In genomic region chr8:72218781-72219540, GRCm38 (mm10) we compare ENCODE assay signal across 10 mouse cellular contexts. TPM values are rescaled to one million over a fixed set of nuclear protein-coding genes. Genes with fewer than 3 reads are reported as not detected.
A peak's percentile ranks its signal among the peaks of the same experiment; 100 is the strongest.
DNase-seq lines count a peak whose midpoint lies in the region; ATAC-seq and TF ChIP-seq lines count a peak whose summit lies in the region.
"Had no signal": no experiment of that assay in that cellular context is flagged by ENCODE, and none has a peak within 500 bp of the region (broad histone marks: within the 10 kb centered on the region; RNA-seq: fewer than 3 reads in every experiment).

No protein-coding gene starts in this region.

- peaks cover 14% of the 10 kb centered on the region; the same call in 1 of the 2 replicates for H3K27me3 ChIP-seq in heart, embryonic 12.5 days (replicated peaks)
- no peaks in the 10 kb centered on the region for H3K27me3 ChIP-seq in E14TG2a.4 (ENCODE audit: insufficient read depth, low read length)
- H3K27me3 ChIP-seq in forebrain, postnatal 0 days (ENCODE audit: insufficient read depth, low read length), result peaks cover 4% of the 10 kb centered on the region; the same call in 1 of the 2 replicates
- H3K27me3 ChIP-seq in liver, postnatal 0 days (ENCODE audit: insufficient read depth, low read length), result no peaks in the 10 kb centered on the region

- H3K9ac ChIP-seq in heart, embryonic 12.5 days, result no peak overlapping the region
- no peak overlapping the region for H3K9ac ChIP-seq in forebrain, postnatal 0 days
- H3K9ac ChIP-seq in liver, postnatal 0 days (replicated peaks), result no peak overlapping the region

- H3K4me3 ChIP-seq in heart, embryonic 12.5 days, result peak overlapping the region; percentile 77
- H3K4me3 ChIP-seq in E14TG2a.4 (replicated peaks; ENCODE audit: low read length), result peak overlapping the region; percentile 94
- peak overlapping the region; percentile 77 for H3K4me3 ChIP-seq in forebrain, postnatal 0 days (ENCODE audit: low read depth, low read length)
- peak overlapping the region; percentile 73 for H3K4me3 ChIP-seq in liver, postnatal 0 days (ENCODE audit: low read depth, low read length)

- H3K4me2 ChIP-seq in heart, embryonic 12.5 days, result peak overlapping the region; percentile 71
- H3K4me2 ChIP-seq in forebrain, postnatal 0 days (ENCODE audit: low read depth), result peak overlapping the region; percentile 78
- peak overlapping the region; percentile 82 for H3K4me2 ChIP-seq in liver, postnatal 0 days (ENCODE audit: low read depth, low read length)

- ATAC-seq in heart, embryonic 12.5 days (ENCODE audit: insufficient number of reproducible peaks, low FRiP score), result no peak
- peak; percentile 25 for ATAC-seq in forebrain, postnatal 0 days
- ATAC-seq in liver, postnatal 0 days, result no peak

- H3K9me3 ChIP-seq in heart, embryonic 12.5 days (replicated peaks), result no peaks in the 10 kb centered on the region
- no peaks in the 10 kb centered on the region for H3K9me3 ChIP-seq in E14TG2a.4 (ENCODE audit: low read length)
- no peaks in the 10 kb centered on the region for H3K9me3 ChIP-seq in forebrain, postnatal 0 days (ENCODE audit: low read length)
- no peaks in the 10 kb centered on the region for H3K9me3 ChIP-seq in liver, postnatal 0 days (ENCODE audit: low read length)

- WGBS in heart, embryonic 12.5 days, result 82% methylated on average over 10 of the region's 10 CpGs
- 79% methylated on average over 9 of the region's 10 CpGs for WGBS in forebrain, postnatal 0 days
- 66% methylated on average over 9 of the region's 10 CpGs for WGBS in liver, postnatal 0 days (ENCODE audit: insufficient replicate concordance)

- DNase-seq in heart, adult 18-20 months, result no peak
- no peak for DNase-seq in forebrain, postnatal 0 days
- DNase-seq in liver, postnatal 0 days, result no peak
- no peak for DNase-seq in retina, postnatal 1 day
- no peak for DNase-seq in adrenal gland, postnatal 25 days
- DNase-seq in ovary, postnatal 10 days (ENCODE audit: low spot score), result no peak

- peaks cover 10% of the 10 kb centered on the region for H3K4me1 ChIP-seq in heart, embryonic 12.5 days (replicated peaks)
- H3K4me1 ChIP-seq in E14TG2a.4 (replicated peaks; ENCODE audit: low read depth, low read length), result peaks cover 26% of the 10 kb centered on the region
- 0 out of 2 replicates have a peak, but pooled peaks cover 8% of the 10 kb centered on the region for H3K4me1 ChIP-seq in forebrain, postnatal 0 days (ENCODE audit: insufficient read depth)
- H3K4me1 ChIP-seq in liver, postnatal 0 days (ENCODE audit: insufficient read depth), result peaks cover 12% of the 10 kb centered on the region; the same call in 1 of the 2 replicates

- TF ChIP-seq EP300 in liver, postnatal 0 days (IDR thresholded peaks at IDR 0.05; ENCODE audit: low read depth), result no peak

- H3K27ac ChIP-seq in heart, embryonic 12.5 days (ENCODE audit: poor library complexity, severe bottlenecking), result no peak overlapping the region
- no peak overlapping the region for H3K27ac ChIP-seq in forebrain, postnatal 0 days (ENCODE audit: low read depth, low read length)
- peak overlapping the region; percentile 35; the same call in 1 of the 2 replicates for H3K27ac ChIP-seq in liver, postnatal 0 days (ENCODE audit: low read depth)

- peaks cover 26% of the 10 kb centered on the region for H3K36me3 ChIP-seq in heart, embryonic 12.5 days
- peaks cover 31% of the 10 kb centered on the region for H3K36me3 ChIP-seq in E14TG2a.4 (ENCODE audit: insufficient read depth, low read length)
- peaks cover 13% of the 10 kb centered on the region for H3K36me3 ChIP-seq in forebrain, postnatal 0 days (ENCODE audit: insufficient read depth)
- H3K36me3 ChIP-seq in liver, postnatal 0 days (replicated peaks; ENCODE audit: insufficient read depth, low read length), result peaks cover 25% of the 10 kb centered on the region

- TF ChIP-seq CTCF in E14TG2a.4 (conservative IDR thresholded peaks at IDR 0.05; ENCODE audit: low read length), result no peak
- TF ChIP-seq CTCF in forebrain, postnatal 0 days (IDR thresholded peaks at IDR 0.05; ENCODE audit: low read depth), result no peak
- TF ChIP-seq CTCF in liver, postnatal 0 days (IDR thresholded peaks at IDR 0.05; ENCODE audit: low read depth), result no peak

RNA-seq across cellular contexts. Expression of gene Fam32a, which starts 0.6 kb away (rescaled TPM):
- polyA plus RNA-seq in heart, embryonic 12.5 days (2016; fragmentation: Nextera tagmentation; extraction: Ambion mirVana), result 43.9 and 44.7 TPM in 2 replicates
- total RNA-seq in heart, adult 18-20 months (2021), result 10 to 100 TPM; 20.2 to 23.1 TPM
- 132 and 147 TPM in 2 replicates for total RNA-seq in forebrain, postnatal 0 days (2014; rRNA removed)
- 107 and 108 TPM in 2 replicates for polyA plus RNA-seq in forebrain, postnatal 0 days (2015; fragmentation: Nextera tagmentation; extraction: Ambion mirVana)
- polyA plus RNA-seq in liver, postnatal 0 days (2015; fragmentation: Nextera tagmentation; extraction: Ambion mirVana), result 27.5 and 28.4 TPM in 2 replicates
- 66.8 and 70.4 TPM in 2 replicates for total RNA-seq in adrenal gland, postnatal 25 days (2021)

RNA-seq across cellular contexts. Expression of gene Gm11034, which starts 5.5 kb away (rescaled TPM):
- polyA plus RNA-seq in heart, embryonic 12.5 days (2016; fragmentation: Nextera tagmentation; extraction: Ambion mirVana), result not detected in 2 replicates
- total RNA-seq in heart, adult 18-20 months (2021), result not detected
- not detected in 2 replicates for total RNA-seq in forebrain, postnatal 0 days (2014; rRNA removed)
- not detected in 2 replicates for polyA plus RNA-seq in forebrain, postnatal 0 days (2015; fragmentation: Nextera tagmentation; extraction: Ambion mirVana)
- not detected in 2 replicates for polyA plus RNA-seq in liver, postnatal 0 days (2015; fragmentation: Nextera tagmentation; extraction: Ambion mirVana)
- not detected in 2 replicates for total RNA-seq in adrenal gland, postnatal 25 days (2021)
- total RNA-seq: left cerebral cortex, adult 18-20 months had no signal
- polyA plus RNA-seq: spleen, adult 2 months had no signal

RNA-seq across cellular contexts. Expression of gene Cib3, which starts 6.3 kb away (rescaled TPM):
- polyA plus RNA-seq in heart, embryonic 12.5 days (2016; fragmentation: Nextera tagmentation; extraction: Ambion mirVana), result not detected in 2 replicates
- total RNA-seq in heart, adult 18-20 months (2021), result 1 to 10 TPM in 1 of 2 experiments, under 1 TPM in 1; 0.62 to 1.7 TPM
- total RNA-seq in forebrain, postnatal 0 days (2014; rRNA removed), result 0.10 TPM in 1 of 2 replicates, not detected in the other
- polyA plus RNA-seq in forebrain, postnatal 0 days (2015; fragmentation: Nextera tagmentation; extraction: Ambion mirVana), result not detected in 2 replicates
- not detected in 2 replicates for polyA plus RNA-seq in liver, postnatal 0 days (2015; fragmentation: Nextera tagmentation; extraction: Ambion mirVana)
- total RNA-seq in adrenal gland, postnatal 25 days (2021), result 0.64 TPM in 1 of 2 replicates, not detected in the other
- total RNA-seq: left cerebral cortex, adult 18-20 months had no signal

RNA-seq across cellular contexts. Expression of gene Ap1m1, which starts 20.9 kb away (rescaled TPM):
- polyA plus RNA-seq in heart, embryonic 12.5 days (2016; fragmentation: Nextera tagmentation; extraction: Ambion mirVana), result 112 and 113 TPM in 2 replicates
- 10 to 100 TPM; 46.0 to 51.8 TPM for total RNA-seq in heart, adult 18-20 months (2021)
- 74.8 and 76.2 TPM in 2 replicates for total RNA-seq in forebrain, postnatal 0 days (2014; rRNA removed)
- 225 and 243 TPM in 2 replicates for polyA plus RNA-seq in forebrain, postnatal 0 days (2015; fragmentation: Nextera tagmentation; extraction: Ambion mirVana)
- polyA plus RNA-seq in liver, postnatal 0 days (2015; fragmentation: Nextera tagmentation; extraction: Ambion mirVana), result 40.7 and 41.7 TPM in 2 replicates
- 66.7 and 68.8 TPM in 2 replicates for total RNA-seq in adrenal gland, postnatal 25 days (2021)

RNA-seq across cellular contexts. Expression of gene Hsh2d, which starts 29.5 kb away (rescaled TPM):
- 0.09 TPM in 1 of 2 replicates, not detected in the other for polyA plus RNA-seq in heart, embryonic 12.5 days (2016; fragmentation: Nextera tagmentation; extraction: Ambion mirVana)
- under 1 TPM in 1 of 2 experiments, not detected in 1; 0.51 TPM for total RNA-seq in heart, adult 18-20 months (2021)
- not detected in 2 replicates for total RNA-seq in forebrain, postnatal 0 days (2014; rRNA removed)
- polyA plus RNA-seq in forebrain, postnatal 0 days (2015; fragmentation: Nextera tagmentation; extraction: Ambion mirVana), result not detected in 2 replicates
- polyA plus RNA-seq in liver, postnatal 0 days (2015; fragmentation: Nextera tagmentation; extraction: Ambion mirVana), result 0.59 and 0.68 TPM in 2 replicates
- not detected in 2 replicates for total RNA-seq in adrenal gland, postnatal 25 days (2021)
- total RNA-seq: left cerebral cortex, adult 18-20 months had no signal
